Mouse (Mus musculus): Measurements from ENCODE around the gene Olfr827.
A peak's percentile ranks its signal among the peaks of the same experiment; 100 is the strongest.

Gene Olfr827

GRCm38 (mm10) chr10:130214303-130214702 is at the start of gene Olfr827:
TSS of gene Olfr827 (minus strand) at chr10:130214403.
- no peak for DNase-seq

- DNase-seq: no peak
Observed at GRCm38 (mm10) chr10:130263203-130263602, 49.0 kb upstream of the Olfr827 start.

GRCm38 (mm10) chr10:130259483-130259882 is 45.3 kb upstream of the Olfr827 start:
- no peak for DNase-seq

GRCm38 (mm10) chr10:130244271-130244670 is 30.1 kb upstream of the Olfr827 start:
- DNase-seq: no peak

GRCm38 (mm10) chr10:130238318-130239209 is 24.4 kb upstream of the Olfr827 start:
- DNase-seq: no peak

- no peak for DNase-seq
Observed at GRCm38 (mm10) chr10:130234576-130234975, 20.4 kb upstream of the Olfr827 start.

GRCm38 (mm10) chr10:130232117-130232516 is 17.9 kb upstream of the Olfr827 start:
- no peak for DNase-seq

- DNase-seq: no peak
Observed at GRCm38 (mm10) chr10:130229584-130229983, 15.4 kb upstream of the Olfr827 start.

- peak; percentile 15 for DNase-seq
Observed at GRCm38 (mm10) chr10:130228246-130228645, 14.0 kb upstream of the Olfr827 start.

GRCm38 (mm10) chr10:130225034-130225433 is 10.8 kb upstream of the Olfr827 start:
- DNase-seq: no peak

- no peak for DNase-seq
Observed at GRCm38 (mm10) chr10:130184086-130184485, 30.1 kb downstream of the Olfr827 start, which contains the start of gene Olfr826. TSS of gene Olfr826 (minus strand) at chr10:130184186.

- no peak for DNase-seq
Observed at GRCm38 (mm10) chr10:130166666-130167065, 47.5 kb downstream of the Olfr827 start, which contains the start of gene Olfr825. TSS of gene Olfr825 (minus strand) at chr10:130166766.

GRCm38 (mm10) chr10:130165196-130165595 is 49.0 kb downstream of the Olfr827 start:
- no peak for DNase-seq
